Mouse (Mus musculus) large intestine, adult 2 months (tissue): ENCODE results near the gene Tle3. TPM values are rescaled to one million over a fixed set of nuclear protein-coding genes. Genes with fewer than 3 reads are reported as not detected.

Experiments used
- DNase-seq: peaks from one replicate; pipeline ENCODE4 v3.0.0-alpha.2; 2012; ENCODE audit warnings: low read depth, low spot score
- WGBS: fragments of 180-500 bp; shearing (Covaris S2); methylation state at CpG from one replicate; pipeline ENCODE4 v1.1.7; 2018; 5-methylcytosine and 5-hydroxymethylcytosine counted together
- polyA plus RNA-seq: library from polyadenylated mRNA; depleted of rRNA; stranded (reverse); fragments of >200 nt; gene quantifications from 2 replicates; pipeline ENCODE4 v1.2.3, GENCODE M21; 2012

Tle3 gene
- polyA plus RNA-seq, 1 experiment, result 55.5 TPM

- DNase-seq, result no peak
Observed at GRCm38 (mm10) chr9:61388689-61389403, 16.7 kb downstream of the Tle3 start.

GRCm38 (mm10) chr9:61389404-61389701 lies 17.2 kb downstream of the Tle3 start:
- WGBS, result 37% methylated on average over 7 of the region's 7 CpGs
- DNase-seq, result no peak

More at GRCm38 (mm10) chr9:61388689-61389403, 16.7 kb downstream of the Tle3 start:
- 52% methylated on average over 14 of the region's 14 CpGs for WGBS

- no peak for DNase-seq
- 90% methylated on average over 5 of the region's 5 CpGs for WGBS
Observed at GRCm38 (mm10) chr9:61391570-61392337, 19.6 kb downstream of the Tle3 start.

GRCm38 (mm10) chr9:61392338-61392620 lies 20.1 kb downstream of the Tle3 start:
- WGBS, result 87% methylated on average over 6 of the region's 6 CpGs
- no peak for DNase-seq

- WGBS, result 72% methylated on average over 6 of the region's 6 CpGs
- DNase-seq, result no peak
Observed at GRCm38 (mm10) chr9:61393161-61393560, 21.0 kb downstream of the Tle3 start.

- DNase-seq, result no peak
- WGBS, result 98% methylated on average over 5 of the region's 5 CpGs
Observed at GRCm38 (mm10) chr9:61393847-61394246, 21.7 kb downstream of the Tle3 start.

- no peak for DNase-seq
- 69% methylated on average over 3 of the region's 3 CpGs for WGBS
Observed at GRCm38 (mm10) chr9:61395071-61395470, 22.9 kb downstream of the Tle3 start.

- no peak for DNase-seq
- 91% methylated on average over 13 of the region's 13 CpGs for WGBS
Observed at GRCm38 (mm10) chr9:61396474-61396873, 24.3 kb downstream of the Tle3 start.

- WGBS, result 72% methylated on average over 4 of the region's 4 CpGs
- DNase-seq, result no peak
Observed at GRCm38 (mm10) chr9:61397130-61397529, 25.0 kb downstream of the Tle3 start.

GRCm38 (mm10) chr9:61398160-61398559 lies 26.0 kb downstream of the Tle3 start:
- 90% methylated on average over 9 of the region's 9 CpGs for WGBS
- no peak for DNase-seq

GRCm38 (mm10) chr9:61400132-61400531 lies 28.0 kb downstream of the Tle3 start:
- no peak for DNase-seq
- 97% methylated on average over 7 of the region's 7 CpGs for whole genome bisulfite sequencing

GRCm38 (mm10) chr9:61401664-61402063 lies 29.5 kb downstream of the Tle3 start:
- 64% methylated on average over 9 of the region's 9 CpGs for WGBS
- no peak for DNase-seq

- WGBS, result 76% methylated on average over 4 of the region's 4 CpGs
- no peak for DNase-seq
Observed at GRCm38 (mm10) chr9:61402268-61402667, 30.1 kb downstream of the Tle3 start.

- WGBS, result 99% methylated on average over 5 of the region's 5 CpGs
- DNase-seq, result no peak
Observed at GRCm38 (mm10) chr9:61402716-61403115, 30.6 kb downstream of the Tle3 start.

- WGBS, result 67% methylated on average over 16 of the region's 16 CpGs
- DNase-seq, result no peak
Observed at GRCm38 (mm10) chr9:61403866-61404614, 31.9 kb downstream of the Tle3 start.

GRCm38 (mm10) chr9:61404615-61404980 lies 32.4 kb downstream of the Tle3 start:
- no peak for DNase-seq
- WGBS, result 69% methylated on average over 3 of the region's 3 CpGs

- no peak for DNase-seq
Observed at GRCm38 (mm10) chr9:61404998-61405621, 32.9 kb downstream of the Tle3 start.

GRCm38 (mm10) chr9:61406343-61406742 lies 34.2 kb downstream of the Tle3 start:
- WGBS, result 100% methylated on average over 1 of the region's 1 CpGs
- DNase-seq, result no peak

More at GRCm38 (mm10) chr9:61404998-61405621, 32.9 kb downstream of the Tle3 start:
- WGBS, result 24% methylated on average over 19 of the region's 19 CpGs

- 54% methylated on average over 8 of the region's 8 CpGs for WGBS
- no peak for DNase-seq
Observed at GRCm38 (mm10) chr9:61409046-61409445, 36.9 kb downstream of the Tle3 start.
